Mouse (Mus musculus): ENCODE data around the gene Gm33543. TPM values are rescaled to one million over a fixed set of nuclear protein-coding genes. Genes with fewer than 3 reads are reported as not detected.

Gm33543 gene
- total RNA-seq (2014; rRNA removed) (not detected in 2 replicates), polyA plus RNA-seq (2015; fragmentation: Nextera tagmentation; extraction: Ambion mirVana) (0.11 TPM in 2 replicates)

- H3K27ac ChIP-seq (ENCODE audit: low read depth, low read length) = no peak within 1 kb of the TSS
- 81% methylated on average over 9 of the region's 9 CpGs for WGBS
- no peak within 1 kb of the TSS for H3K4me3 ChIP-seq (ENCODE audit: low read depth, low read length)
- H3K27me3 ChIP-seq (ENCODE audit: insufficient read depth, low read length) = no peaks in the 10 kb centered on the region
- H3K4me1 ChIP-seq (ENCODE audit: insufficient read depth, low read length) = no peaks in the 10 kb centered on the region
- H3K36me3 ChIP-seq (ENCODE audit: insufficient read depth, low read length) = no peaks in the 10 kb centered on the region
- TF ChIP-seq CTCF (IDR thresholded peaks at IDR 0.05) = no peak
- no peak within 1 kb of the TSS for H3K4me2 ChIP-seq (ENCODE audit: low read depth, low read length, poor library complexity, severe bottlenecking)
- ATAC-seq (ENCODE audit: low FRiP score) (no peak), DNase-seq (ENCODE audit: low spot score) (no peak)
- no peak within 1 kb of the TSS for H3K9ac ChIP-seq (replicated peaks; ENCODE audit: low read length, poor library complexity, severe bottlenecking)
- H3K9me3 ChIP-seq (ENCODE audit: low read length) = no peaks in the 10 kb centered on the region
These were observed at the start of gene Gm33543 for GRCm38 (mm10) chr10:95842789-95843637. TSS of gene Gm33543 (minus strand) at chr10:95842930.

- H3K9ac ChIP-seq (replicated peaks; ENCODE audit: low read length, poor library complexity, severe bottlenecking) = no peak overlapping the region
- no peaks in the 10 kb centered on the region for H3K9me3 ChIP-seq (ENCODE audit: low read length)
- H3K4me3 ChIP-seq (ENCODE audit: low read depth, low read length) = no peak overlapping the region
- H3K4me2 ChIP-seq (ENCODE audit: low read depth, low read length, poor library complexity, severe bottlenecking) = no peak overlapping the region
- WGBS = 78% methylated on average over 9 of the region's 9 CpGs
- H3K27ac ChIP-seq (ENCODE audit: low read depth, low read length) = no peak overlapping the region
- H3K27me3 ChIP-seq (ENCODE audit: insufficient read depth, low read length) = no peaks in the 10 kb centered on the region
- no peak for DNase-seq (ENCODE audit: low spot score)
- no peaks in the 10 kb centered on the region for H3K4me1 ChIP-seq (ENCODE audit: insufficient read depth, low read length)
- TF ChIP-seq CTCF (IDR thresholded peaks at IDR 0.05) = no peak
- ATAC-seq (ENCODE audit: low FRiP score) = no peak
- H3K36me3 ChIP-seq (ENCODE audit: insufficient read depth, low read length) = no peaks in the 10 kb centered on the region
These were observed 49.4 kb upstream of the Gm33543 start for GRCm38 (mm10) chr10:95892132-95892531.

GRCm38 (mm10) chr10:95891214-95891960 lies 48.7 kb upstream of the Gm33543 start:
- no peak for DNase-seq (ENCODE audit: low spot score)
- WGBS = 77% methylated on average over 7 of the region's 7 CpGs
- no peaks in the 10 kb centered on the region for H3K27me3 ChIP-seq (ENCODE audit: insufficient read depth, low read length)
- H3K27ac ChIP-seq (ENCODE audit: low read depth, low read length) = no peak overlapping the region
- H3K4me1 ChIP-seq (ENCODE audit: insufficient read depth, low read length) = no peaks in the 10 kb centered on the region
- H3K4me3 ChIP-seq (ENCODE audit: low read depth, low read length) = no peak overlapping the region
- ATAC-seq (ENCODE audit: low FRiP score) = no peak
- no peak overlapping the region for H3K4me2 ChIP-seq (ENCODE audit: low read depth, low read length, poor library complexity, severe bottlenecking)
- no peak overlapping the region for H3K9ac ChIP-seq (replicated peaks; ENCODE audit: low read length, poor library complexity, severe bottlenecking)
- H3K9me3 ChIP-seq (ENCODE audit: low read length) = no peaks in the 10 kb centered on the region
- no peaks in the 10 kb centered on the region for H3K36me3 ChIP-seq (ENCODE audit: insufficient read depth, low read length)
- no peak for TF ChIP-seq CTCF (IDR thresholded peaks at IDR 0.05)

- H3K4me3 ChIP-seq (ENCODE audit: low read depth, low read length) = no peak overlapping the region
- WGBS = 80% methylated on average over 7 of the region's 7 CpGs
- H3K4me2 ChIP-seq (ENCODE audit: low read depth, low read length, poor library complexity, severe bottlenecking) = no peak overlapping the region
- H3K36me3 ChIP-seq (ENCODE audit: insufficient read depth, low read length) = no peaks in the 10 kb centered on the region
- no peaks in the 10 kb centered on the region for H3K4me1 ChIP-seq (ENCODE audit: insufficient read depth, low read length)
- no peak for TF ChIP-seq CTCF (IDR thresholded peaks at IDR 0.05)
- H3K27me3 ChIP-seq (ENCODE audit: insufficient read depth, low read length) = no peaks in the 10 kb centered on the region
- no peak overlapping the region for H3K27ac ChIP-seq (ENCODE audit: low read depth, low read length)
- ATAC-seq (ENCODE audit: low FRiP score) = no peak
- H3K9ac ChIP-seq (replicated peaks; ENCODE audit: low read length, poor library complexity, severe bottlenecking) = no peak overlapping the region
- no peak for DNase-seq (ENCODE audit: low spot score)
- no peaks in the 10 kb centered on the region for H3K9me3 ChIP-seq (ENCODE audit: low read length)
These were observed 41.2 kb upstream of the Gm33543 start for GRCm38 (mm10) chr10:95883761-95884517.

GRCm38 (mm10) chr10:95882036-95882435 lies 39.3 kb upstream of the Gm33543 start:
- ATAC-seq (ENCODE audit: low FRiP score) = no peak
- H3K4me1 ChIP-seq (ENCODE audit: insufficient read depth, low read length) = no peaks in the 10 kb centered on the region
- no peak for TF ChIP-seq CTCF (IDR thresholded peaks at IDR 0.05)
- H3K4me3 ChIP-seq (ENCODE audit: low read depth, low read length) = no peak overlapping the region
- H3K9me3 ChIP-seq (ENCODE audit: low read length) = no peaks in the 10 kb centered on the region
- no peak overlapping the region for H3K27ac ChIP-seq (ENCODE audit: low read depth, low read length)
- no peaks in the 10 kb centered on the region for H3K36me3 ChIP-seq (ENCODE audit: insufficient read depth, low read length)
- 59% methylated on average over 9 of the region's 9 CpGs for WGBS
- H3K4me2 ChIP-seq (ENCODE audit: low read depth, low read length, poor library complexity, severe bottlenecking) = no peak overlapping the region
- H3K27me3 ChIP-seq (ENCODE audit: insufficient read depth, low read length) = no peaks in the 10 kb centered on the region
- H3K9ac ChIP-seq (replicated peaks; ENCODE audit: low read length, poor library complexity, severe bottlenecking) = no peak overlapping the region
- DNase-seq (ENCODE audit: low spot score) = no peak
